Mouse (Mus musculus): ENCODE results near the gene Slc2a1.

Gene Slc2a1

DNA sequence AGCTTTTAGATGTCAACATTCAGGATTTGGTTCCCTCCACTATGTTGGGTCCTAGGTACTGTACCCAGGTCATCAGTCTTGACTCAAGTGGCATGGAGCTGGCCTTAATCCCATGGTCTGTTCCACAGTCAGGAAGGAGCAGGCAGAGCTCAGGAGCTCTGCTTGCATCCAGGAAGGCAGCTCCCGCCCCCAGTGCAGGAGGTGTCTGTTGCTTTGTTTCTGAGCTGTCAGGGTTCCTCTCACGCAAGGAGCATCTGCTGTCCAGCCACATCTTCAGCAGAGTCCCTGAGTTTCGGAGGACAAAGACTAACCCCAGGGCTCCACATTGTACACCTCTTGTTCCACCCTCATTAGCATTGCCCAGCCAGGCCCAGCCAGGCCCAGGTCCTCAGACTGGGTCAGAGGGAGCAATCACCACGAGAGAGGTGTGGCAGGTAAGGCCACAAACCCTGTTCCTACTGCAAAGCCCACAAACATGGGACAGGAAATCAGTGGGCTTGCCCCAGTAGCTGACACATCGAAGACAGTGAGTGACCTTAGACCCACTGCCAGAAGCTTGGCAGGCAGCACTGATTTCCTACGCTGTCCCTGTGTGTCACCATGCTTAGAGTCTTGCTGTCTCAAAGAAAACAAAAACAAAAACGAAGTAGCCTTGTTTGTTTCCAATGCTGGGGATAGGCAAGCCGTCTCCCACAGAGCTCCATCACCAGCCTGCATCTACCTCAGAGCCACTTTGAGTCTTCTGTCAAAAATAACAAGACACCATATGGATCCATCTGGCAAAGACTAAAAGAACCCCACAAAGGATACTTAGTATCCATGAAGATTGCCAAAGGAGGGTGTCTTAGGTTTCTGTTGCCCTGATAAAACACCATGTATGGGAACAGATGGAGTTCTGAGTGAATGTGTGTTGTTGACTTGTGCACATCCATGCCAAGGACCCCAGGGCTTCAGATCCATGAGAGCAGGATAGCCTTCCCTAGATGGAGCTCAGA, 10.0 kb upstream of the Slc2a1 start:
- DNase-seq (ENCODE audit: extremely low spot score): no peak

DNA sequence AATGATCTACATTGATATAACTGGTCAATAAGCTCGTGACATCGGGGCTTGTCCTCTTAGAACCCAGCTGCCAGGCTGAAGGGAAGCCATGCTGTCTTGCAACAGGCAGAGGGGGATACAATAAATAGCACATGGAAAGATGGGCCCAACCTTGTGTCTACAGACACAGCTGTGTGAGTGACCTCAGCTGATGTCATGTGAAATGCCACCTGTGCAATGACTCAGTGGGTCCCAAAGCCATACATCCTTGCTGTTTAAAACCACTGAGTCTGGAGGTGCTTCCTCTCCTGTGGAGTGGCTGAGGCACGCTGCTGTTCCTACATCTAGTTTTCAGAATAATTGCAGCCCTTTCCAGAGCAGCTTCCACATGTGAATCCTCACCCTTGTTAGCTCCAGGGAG, 7.1 kb upstream of the Slc2a1 start:
- no peak for DNase-seq (ENCODE audit: extremely low spot score)

DNA sequence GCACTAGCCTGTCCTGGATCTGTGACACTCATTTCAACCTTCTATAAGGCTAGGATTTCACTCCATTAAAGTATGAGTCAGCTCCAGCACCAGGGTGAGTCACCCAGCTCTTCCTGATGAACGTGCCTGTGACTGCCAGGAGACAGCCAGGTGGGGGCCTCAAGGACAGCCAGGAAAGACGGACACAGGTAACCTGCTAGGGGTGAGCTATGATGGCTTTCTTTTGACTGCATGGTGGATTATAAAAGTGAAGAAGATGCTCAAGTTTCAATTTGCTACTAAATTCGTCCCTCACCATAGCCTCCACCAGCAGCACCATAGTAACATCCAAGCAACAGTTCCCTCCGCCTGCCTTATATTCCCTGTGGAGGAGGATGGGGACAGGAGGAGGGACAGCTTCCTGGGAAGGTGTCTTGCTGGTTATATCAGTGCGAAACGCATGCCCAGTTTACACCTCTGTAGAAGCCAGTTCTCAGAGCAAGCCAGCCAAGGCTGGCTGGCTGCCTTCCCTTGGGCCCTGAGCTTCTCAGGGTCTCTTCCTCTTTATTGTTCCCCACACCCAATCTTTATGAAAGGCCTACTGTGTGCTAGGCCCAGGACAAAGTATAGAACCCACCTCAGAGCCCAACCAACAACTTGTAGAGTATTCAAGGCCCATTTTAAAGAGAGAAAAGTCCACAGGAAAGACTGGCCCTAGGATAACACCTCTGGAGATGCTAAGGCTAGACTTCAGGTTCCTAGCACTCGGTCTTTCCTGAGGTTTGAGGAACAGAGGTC, 6.0 kb upstream of the Slc2a1 start:
- DNase-seq (ENCODE audit: extremely low spot score): no peak

DNA sequence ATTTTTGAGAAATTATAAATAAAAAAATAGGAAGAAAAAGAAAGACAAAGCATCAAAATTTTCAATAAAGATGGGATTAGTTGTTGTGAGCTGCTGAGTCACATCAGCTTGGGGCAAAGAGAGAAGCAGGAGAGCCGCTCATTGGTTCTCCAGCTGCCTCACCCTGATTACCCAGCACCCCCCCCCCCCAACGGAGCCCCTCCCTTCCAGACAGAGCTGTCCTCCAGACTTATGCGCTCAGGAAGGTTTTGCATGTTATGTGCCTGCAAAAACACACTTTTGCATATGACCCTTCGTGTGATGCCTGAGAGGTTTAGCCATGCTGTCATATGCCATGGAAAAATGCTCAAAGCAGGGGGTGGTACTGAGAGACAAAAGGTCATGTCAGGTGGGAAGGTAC, 3.7 kb upstream of the Slc2a1 start:
- no peak for DNase-seq (ENCODE audit: extremely low spot score)

DNA sequence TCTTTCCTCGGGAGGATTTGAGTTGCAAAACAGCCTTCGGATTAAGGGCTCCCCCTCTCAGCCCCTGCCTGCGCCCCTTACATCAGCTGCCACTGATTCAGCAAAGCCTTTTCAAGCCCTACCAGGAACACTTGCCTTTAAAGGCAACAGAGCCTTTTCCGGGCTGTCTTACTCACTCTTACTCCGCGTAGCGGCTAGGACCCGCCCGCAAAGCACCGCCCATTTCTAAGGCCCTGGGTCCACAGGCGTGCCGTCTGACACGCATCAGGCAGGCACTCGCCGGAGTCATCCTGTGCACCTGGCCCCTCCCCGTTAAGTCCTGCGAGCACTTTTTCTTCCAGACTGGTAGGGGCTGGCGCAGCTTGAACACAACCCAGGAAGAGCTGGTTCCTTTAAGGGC, 2.8 kb upstream of the Slc2a1 start:
- DNase-seq (ENCODE audit: extremely low spot score): peak; percentile 76

DNA sequence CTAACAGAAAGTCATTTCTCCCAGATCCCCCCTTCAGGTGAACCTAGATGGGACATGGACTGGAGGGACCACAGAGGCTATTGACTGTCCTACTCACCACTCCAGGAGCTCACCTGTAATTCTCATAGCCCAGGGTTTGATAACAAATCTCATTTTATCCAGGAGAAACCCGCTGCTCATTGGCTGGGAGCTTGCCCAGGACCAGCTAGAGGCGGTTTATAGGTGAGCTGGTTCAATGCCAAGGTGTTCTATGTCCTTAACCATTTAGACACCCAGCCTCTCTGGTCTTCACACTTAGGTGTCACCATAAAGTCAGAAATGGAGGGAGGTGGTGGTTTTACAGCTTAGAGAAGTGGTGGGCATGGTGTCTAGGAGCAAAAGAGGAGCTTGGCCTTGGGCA, 644 bp upstream of the Slc2a1 start:
- no peak for DNase-seq (ENCODE audit: extremely low spot score)

DNA sequence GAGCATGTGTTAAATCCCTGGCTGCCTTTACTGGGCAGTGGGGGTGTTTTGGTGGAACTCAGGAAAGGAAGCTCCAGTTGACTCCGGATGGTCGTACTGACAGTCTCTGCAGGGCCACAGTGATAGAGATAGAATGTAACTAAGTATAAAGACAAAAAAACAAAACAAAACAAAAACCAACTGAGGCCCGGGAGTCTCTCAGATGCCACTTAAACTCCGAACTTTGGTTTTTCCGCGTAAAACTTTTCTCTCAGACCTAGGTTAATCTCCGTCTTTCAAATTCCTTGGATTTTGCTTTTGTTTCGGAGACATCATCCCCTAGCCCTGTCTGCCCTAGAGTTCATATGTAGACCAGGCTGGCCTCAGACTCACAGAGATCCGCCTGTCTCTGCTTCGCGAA, 1.1 kb downstream of the Slc2a1 start:
- no peak for DNase-seq (ENCODE audit: extremely low spot score)

DNA sequence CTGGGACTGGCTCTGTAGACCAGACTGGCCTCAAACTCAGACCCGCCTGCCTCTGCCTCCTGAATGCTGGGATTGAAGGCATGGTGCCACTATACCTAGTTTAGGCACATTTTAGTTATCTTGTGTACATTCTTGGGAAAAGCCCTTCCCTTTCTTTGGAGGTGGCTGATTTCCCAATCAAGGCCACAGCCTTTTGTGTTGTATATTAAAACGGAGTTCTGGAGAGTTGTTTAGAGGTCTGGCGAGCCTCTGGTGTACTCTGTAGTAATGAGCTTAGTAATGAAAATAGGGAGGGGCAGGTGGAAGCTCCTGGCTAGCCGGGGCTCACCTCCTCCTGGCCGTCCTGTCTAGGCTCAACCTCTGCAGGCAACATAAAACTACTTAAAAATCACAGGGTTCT, 2.0 kb downstream of the Slc2a1 start:
- no peak for DNase-seq (ENCODE audit: extremely low spot score)

DNA sequence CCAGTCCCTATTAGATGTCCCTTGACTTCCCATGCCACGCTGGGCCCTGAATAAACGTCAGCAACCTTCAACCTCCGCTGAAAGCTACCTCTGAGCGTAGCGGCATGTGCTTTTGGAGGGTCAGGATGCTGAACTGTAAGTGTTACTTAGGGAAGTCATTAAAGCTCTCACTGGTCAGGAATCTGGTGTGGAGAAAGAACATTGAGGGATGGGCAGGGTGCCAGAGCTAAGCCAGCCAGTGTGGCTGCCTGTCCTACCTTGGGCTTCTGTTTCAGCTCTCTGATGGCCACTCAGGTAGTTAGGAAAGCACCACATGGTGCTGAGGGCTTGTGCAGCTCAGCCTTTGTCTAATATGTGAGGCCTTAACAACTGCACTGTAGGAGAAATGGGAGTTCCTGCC, 2.9 kb downstream of the Slc2a1 start:
- no peak for DNase-seq (ENCODE audit: extremely low spot score)

DNA sequence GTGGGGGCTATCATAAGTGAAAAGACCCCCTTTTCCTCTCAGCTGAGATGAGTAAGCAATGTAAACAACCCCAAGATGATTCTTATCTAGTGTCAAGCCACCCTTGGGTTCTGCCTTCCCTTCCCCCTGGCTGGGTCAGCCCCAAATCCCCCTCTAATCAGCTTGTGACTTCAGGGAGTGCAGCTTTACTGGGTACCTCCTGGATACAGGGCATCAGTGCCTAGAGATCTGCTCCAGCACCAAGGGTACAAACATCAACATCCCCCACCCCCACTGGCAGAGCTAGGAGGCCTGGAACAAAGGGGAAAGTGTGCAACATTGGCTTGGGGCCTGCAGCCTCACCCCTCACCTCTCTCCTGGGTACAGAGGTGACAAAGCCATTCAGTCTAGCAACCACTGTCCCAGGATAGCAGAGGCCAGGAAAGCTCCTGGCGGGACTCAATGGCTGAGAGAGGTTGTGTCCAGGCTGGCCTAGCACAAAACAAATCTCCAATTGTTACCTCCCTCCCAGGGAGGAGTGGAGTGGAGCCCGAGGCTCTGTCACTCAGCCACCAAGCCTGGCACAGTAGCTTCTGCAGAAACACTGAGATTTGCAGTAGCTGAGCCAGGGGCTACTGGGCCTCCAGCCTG, 3.9 kb downstream of the Slc2a1 start:
- DNase-seq (ENCODE audit: extremely low spot score): no peak

DNA sequence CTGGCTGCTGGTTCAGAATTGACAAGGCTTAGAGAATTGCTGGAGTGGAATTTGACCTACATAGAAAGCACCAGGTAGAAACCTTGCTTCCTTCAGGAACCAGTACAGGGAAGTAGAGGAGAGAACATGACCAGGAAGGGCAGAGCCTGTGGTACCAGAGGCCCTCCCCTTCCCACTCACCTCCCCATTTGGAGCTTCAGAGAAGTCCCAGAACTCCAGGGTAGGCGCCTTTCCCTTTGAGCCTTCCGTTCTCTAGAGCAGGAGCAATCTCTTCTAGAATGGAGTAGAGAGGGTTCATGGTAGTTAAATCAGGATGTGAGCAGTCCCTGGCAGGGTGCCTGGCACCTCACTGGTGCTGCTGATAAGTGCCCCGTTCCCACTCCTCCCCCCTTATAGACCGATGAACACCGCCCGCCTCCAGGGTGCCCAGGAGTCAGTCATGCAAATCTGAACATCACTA, 7.1 kb downstream of the Slc2a1 start:
- no peak for DNase-seq (ENCODE audit: extremely low spot score)

DNA sequence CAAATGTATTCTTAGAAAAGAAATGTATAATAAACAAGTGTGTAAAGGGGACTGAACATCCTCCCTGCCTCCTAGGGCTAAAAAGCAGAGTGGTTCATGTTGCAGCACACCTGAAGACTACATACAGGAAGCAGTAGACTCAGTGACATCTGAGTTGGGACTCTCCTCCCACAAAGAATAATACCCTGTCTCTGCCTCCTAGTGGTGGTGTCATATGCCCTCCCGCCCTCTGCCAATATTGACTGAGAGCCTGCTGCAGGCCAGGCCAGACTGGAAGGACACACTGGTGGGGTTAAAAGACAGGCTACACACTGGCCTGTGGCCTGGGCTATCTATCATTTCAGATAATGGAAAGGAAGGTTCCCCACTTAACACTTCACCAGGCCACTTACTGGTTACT, 7.8 kb downstream of the Slc2a1 start:
- DNase-seq (ENCODE audit: extremely low spot score): no peak

DNA sequence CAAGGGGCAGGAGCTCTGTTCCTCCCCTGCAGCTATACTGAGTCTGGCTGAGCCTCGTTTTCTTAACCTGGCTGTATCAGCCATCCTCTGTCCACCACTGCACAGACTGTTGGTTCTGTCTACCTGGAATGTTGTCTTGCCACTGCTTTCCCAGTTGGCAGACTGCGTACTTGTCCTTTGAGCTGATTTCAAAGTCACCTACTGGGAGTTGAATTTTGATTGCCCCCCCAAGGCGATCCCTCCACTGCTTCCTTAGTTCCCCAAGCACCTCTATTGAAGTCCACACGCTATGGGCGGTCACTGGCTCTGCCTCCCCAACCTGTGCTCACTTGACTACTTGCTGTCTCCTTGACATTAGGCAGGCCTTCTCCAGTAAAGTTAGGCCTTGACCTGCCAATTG, 9.1 kb downstream of the Slc2a1 start:
- no peak for DNase-seq (ENCODE audit: extremely low spot score)

DNA sequence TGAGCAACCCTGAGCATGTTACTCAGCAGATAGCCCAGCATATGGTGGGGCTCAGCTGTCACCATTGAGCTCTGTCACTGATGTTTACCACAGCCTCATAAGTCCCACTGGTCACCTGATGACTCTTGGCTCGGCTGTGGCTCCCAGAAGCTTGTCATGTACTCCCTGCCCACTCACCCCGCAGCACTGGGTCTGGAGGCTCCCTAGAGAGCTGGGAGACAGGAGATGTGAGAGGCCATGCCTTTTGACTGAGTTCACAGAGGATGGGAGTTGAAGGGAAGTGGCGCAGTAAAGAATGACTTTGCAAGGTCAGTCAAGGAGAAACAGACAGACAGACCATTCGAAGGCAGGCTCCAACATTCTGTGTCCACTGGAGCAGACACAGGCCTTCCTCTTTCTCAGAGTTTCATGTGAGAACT, 10.2 kb downstream of the Slc2a1 start:
- no peak for DNase-seq (ENCODE audit: extremely low spot score)

DNA sequence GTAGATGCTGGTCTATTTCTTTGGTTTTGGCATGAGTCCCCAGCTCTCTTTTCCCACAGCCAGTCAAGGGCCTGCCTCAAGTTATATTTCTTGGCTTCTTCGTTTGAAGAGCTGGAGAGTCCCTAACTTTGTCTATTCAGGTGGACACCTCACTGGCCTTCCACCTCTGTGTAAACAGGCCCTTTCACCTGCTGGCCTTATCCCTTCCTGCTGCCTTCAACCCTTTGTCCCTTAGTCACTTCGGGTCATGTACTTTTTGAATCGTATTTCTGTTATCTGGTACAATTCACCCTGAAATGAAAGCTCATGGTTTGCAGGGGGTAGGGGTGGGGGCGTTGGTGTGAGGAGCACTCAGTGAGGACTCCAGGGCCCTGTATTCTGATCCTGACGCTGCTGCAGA, 10.8 kb downstream of the Slc2a1 start:
- DNase-seq (ENCODE audit: extremely low spot score): no peak

DNA sequence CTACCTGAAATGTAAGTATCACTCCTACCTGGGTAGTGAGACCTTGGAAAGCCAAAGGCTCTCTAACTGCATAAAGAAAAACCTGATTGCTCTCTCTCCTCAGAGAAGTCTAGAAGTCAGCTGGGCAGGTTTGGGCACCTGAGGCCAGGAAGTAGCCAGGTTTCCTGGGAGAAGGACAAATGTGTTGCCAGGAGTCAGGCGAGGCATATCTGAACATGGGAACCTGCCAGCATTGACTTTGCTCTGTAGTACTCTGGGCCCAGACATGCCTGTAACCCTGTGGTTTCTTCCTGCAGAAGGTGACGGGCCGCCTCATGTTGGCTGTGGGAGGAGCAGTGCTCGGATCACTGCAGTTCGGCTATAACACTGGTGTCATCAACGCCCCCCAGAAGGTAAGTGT, 11.6 kb downstream of the Slc2a1 start:
- no peak for DNase-seq (ENCODE audit: extremely low spot score)

DNA sequence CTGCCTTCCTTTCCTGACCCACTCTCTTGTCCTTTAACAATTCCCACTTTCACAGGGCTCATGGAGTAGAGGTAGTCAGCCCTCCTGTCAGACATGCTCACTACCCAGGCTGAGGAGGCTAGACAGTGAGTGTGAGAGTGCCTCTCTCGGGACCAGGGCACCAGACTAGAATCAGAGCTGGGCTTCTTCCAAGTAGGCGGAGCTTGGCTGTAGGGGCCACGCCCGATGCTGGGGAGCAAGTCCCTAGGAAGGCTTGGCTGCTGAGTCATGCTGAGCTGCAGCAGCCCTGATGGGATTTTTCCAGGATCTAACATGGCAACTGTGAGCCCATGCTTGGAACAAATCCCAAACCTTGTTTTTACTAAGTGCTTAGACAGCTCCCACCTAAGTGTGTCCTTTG, 12.7 kb downstream of the Slc2a1 start:
- no peak for DNase-seq (ENCODE audit: extremely low spot score)

DNA sequence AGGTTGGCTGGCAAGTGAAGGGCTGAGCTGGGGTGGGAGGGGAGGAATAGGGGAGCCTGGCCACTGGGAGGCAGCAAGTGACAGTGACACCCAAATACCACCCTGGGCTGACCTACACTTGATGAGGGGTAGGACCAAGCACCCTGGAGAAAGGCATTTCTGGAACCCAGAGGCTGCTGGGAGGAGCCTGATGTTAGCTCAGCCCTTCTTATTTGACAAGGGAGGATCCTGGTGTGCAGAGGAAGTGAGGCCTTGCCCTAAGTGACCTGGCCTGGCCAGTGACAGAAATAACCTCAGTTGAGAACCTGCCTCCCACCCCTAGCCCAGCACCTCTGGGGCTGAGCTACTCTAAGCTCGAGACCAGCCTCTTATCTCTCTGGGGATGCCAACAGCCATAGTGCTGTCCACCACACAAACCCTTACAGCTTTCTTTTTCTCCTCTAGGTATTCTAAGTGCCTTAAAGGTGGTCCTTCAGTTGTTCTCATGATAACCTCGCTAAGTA, 16.3 kb downstream of the Slc2a1 start:
- DNase-seq (ENCODE audit: extremely low spot score): no peak

DNA sequence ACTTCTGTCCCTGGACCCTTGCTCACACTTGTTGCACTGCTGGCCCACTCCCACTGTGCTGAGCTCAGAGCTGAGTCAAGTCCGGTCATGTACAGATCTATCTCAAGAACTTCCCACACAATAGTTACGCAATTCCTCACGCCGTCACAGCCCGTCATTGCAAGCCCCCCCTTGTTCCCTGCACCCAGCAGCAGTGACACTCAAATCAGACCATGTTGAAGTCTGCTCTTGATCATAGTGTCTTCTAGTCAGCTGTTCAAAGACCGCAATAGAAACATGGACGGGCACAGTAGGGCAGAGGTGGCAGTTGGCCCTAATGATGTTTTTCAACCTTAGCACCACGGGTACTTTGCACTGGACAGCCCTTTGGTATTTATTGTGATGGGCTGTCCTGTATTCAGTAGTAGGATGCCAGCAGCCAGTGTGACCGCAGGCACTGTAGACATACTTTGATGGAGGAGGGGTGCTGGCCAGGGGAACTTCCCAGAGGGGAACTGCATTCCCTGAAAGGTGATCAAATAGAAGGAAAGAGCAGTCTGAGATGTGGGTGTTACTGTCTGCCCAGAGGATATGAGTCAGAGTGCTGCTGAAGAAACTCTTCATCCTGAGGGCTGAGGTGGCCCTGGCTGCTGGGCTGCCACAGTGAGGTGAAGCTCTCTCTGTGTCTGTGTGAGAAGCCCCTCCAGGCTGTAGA, 17.2 kb downstream of the Slc2a1 start:
- DNase-seq (ENCODE audit: extremely low spot score): no peak

DNA sequence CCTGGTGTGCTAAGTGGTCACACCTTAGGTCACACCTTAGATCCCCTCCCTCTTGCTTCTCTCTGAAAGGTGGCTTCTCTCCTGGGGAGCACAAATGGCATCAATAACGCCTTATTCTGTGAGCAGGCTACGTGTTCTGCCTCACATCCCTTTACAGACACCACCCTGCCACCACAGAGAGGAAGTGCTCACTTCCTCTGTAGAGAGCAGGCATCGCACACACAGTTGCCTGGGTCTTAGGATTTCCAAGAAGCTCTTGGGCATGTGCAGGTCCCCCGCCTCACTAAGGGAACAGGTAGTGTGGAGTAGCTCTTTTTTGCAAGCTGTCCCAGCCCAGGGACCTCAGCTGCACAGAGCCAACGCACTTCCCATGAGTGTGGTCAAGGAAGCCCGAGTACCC, 18.7 kb downstream of the Slc2a1 start:
- no peak for DNase-seq (ENCODE audit: extremely low spot score)

DNA sequence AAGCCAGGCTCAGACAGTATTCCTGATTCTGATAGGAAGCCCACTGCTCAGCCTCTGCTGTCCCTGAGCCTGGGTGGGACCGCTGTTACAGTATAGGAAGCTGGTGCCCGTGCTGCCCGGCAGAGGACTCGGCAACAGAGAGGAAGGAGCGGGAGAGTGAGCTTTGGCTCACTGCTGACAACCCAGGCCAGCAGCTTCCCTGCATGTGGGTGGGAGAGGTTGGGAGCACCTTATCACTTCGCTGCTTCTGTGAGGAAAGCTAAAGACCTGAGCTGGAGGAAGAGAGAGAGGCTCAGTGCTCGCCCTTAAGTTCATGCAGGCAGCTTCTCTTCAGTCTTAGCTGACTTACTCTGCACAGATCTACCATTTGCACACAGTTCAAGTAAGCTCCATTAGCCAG, 20.0 kb downstream of the Slc2a1 start:
- no peak for DNase-seq (ENCODE audit: extremely low spot score)

DNA sequence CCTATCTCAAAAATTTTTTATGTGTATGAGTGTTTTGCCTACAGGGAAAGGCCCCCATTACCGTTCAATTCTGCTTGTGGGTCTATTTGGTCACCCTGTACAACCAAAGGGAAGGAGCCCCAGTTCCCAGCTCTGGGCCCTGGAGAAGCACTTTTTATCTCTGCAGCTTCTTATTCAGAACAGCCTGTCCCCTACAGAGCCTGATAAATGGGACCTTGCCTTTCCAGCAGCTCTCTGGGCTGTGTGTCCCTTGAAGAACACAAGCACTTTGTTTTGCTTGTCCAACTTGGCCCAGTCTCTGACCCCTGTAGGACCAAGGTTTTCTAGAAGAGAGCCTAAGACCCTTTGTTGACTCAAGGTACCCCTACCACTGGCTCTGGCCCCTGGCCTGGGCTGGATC, 20.6 kb downstream of the Slc2a1 start:
- no peak for DNase-seq (ENCODE audit: extremely low spot score)

Measured in embryo, embryonic 9.5 days (tissue).